Mouse (Mus musculus) layer of hippocampus, adult 9-10 months (tissue): ENCODE data around the gene H2afy2.

ENCODE experiments used
- DNase-seq: peaks from one replicate; pipeline ENCODE4 v3.0.0; 2022; ENCODE audit warnings: low spot score

The H2afy2 gene

DNA sequence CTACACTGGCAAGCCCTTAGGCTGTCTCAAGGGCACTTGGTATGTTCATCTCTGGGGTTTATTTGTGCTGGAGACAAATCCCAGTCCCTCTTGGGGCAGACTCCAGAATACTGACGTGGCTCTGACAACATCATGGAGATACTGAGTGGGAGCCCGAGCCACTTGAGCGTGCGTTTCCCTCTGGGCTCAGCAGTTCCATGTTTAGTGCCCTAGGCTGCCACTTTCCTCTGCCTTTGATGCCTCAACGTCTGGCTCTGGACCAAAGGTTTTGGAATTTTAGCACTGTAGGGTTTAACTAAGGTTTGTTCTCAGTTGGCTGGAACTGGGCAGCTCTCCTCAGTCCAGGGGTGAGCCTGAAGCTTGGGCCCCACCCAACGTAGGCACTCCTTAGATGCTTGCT, 60.7 kb downstream of the H2afy2 start:
- no peak for DNase-seq

GRCm38 (mm10) chr10:61722215-61722614, 61.7 kb downstream of the H2afy2 start:
- DNase-seq, result no peak

DNA sequence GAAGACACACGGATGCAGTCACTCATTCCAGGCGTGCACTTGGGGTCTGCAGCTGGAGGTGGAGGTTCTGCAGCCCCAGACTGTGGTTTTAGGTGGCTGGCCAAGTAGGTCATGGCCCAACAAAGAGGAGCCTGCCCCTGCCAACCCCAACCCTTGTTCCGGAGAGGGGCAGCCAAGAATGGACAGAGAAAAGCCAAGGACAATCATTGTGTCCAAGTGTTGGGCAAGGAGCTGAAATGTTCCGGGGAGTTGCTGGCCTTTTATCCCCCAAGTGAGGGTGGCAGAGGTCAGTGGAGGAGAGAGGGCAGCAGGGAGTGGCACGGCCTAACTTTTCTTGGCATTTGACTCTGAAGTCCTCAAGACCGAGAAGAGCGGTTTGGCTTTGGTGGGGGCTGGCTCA, 63.6 kb downstream of the H2afy2 start:
- no peak for DNase-seq

DNA sequence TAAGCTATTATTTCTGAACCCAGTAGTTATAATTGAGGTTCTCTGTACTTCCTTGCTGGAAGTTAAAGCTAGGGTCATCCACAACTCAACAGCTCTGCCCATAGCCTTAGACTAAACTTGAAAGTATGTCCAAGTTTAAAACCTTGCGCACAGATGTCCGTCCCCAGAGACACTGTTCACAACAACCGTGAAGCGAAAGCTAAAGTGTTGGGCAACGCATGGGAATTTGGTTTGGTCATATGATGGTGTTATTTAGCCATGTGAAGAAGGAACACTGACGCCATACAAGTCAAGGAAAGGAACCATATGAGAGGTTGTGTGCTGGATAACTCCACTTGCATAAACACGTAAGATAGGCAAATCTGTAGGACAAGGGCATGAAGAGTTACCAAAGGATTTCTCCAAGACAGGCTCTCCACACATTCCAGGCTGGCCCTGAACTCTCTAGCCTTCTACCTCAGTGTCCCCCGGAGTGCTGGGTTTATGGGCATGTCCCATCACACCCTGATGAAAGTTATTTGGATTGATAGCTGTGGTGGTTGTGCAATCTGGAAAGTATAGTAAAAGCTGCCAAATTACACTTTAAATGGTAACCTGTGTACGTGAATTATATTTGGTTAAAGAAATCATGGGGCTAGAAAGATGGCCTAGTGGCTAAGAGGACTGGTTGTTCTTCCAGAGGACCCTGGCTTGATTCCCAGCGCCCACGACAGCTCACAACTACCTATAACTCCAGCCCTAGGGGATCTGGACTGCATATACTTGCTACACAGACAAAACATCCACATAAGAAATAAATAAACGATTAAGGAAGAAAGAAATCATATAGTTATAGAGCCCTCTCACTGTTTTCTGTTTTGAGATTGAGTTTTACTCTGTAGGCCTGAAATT, 66.3 kb downstream of the H2afy2 start:
- no peak for DNase-seq

DNA sequence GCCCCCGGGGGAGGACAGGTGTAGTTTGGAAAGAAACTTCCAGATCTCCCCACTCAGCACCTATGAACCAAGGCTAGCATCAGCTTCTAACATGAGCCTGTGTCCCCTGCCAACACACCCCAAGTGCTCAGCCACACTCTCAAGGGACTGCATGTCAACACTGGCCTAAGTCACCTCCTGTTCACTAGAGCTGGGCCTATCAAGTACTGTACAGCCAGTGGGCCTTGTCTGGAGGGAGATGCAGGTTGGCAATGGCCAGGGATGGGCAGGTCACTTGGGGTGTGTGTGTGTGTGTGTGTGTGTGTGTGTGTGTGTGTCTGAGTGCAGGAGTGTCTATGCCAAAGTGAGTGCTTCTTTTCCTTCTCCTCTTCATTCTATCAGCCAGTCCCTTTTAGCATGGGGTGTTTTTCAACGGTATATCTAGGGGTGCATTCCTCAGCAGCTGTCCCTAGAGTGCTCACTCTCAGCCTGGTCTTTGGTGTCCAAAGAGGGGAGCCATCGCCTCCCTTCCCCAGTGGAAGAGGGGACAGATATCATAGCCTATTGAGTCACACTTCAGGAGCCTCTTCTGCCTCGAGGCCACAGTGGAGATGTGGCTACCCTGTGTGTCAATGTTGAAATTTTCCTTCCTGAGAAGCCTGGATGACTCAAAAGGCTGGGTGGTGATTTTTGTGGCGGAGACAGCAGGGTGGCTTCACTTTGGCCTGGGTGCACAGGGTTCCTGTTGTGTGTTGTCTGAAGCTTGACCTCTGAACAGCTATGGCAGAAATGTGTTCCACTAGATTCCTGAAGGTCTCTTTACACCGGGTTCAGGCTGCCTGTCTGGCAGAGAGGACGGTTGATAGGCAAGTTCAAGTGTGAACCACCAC, 67.7 kb downstream of the H2afy2 start:
- DNase-seq, result no peak

- no peak for DNase-seq
Measured at GRCm38 (mm10) chr10:61715462-61715837, 68.5 kb downstream of the H2afy2 start.

DNA sequence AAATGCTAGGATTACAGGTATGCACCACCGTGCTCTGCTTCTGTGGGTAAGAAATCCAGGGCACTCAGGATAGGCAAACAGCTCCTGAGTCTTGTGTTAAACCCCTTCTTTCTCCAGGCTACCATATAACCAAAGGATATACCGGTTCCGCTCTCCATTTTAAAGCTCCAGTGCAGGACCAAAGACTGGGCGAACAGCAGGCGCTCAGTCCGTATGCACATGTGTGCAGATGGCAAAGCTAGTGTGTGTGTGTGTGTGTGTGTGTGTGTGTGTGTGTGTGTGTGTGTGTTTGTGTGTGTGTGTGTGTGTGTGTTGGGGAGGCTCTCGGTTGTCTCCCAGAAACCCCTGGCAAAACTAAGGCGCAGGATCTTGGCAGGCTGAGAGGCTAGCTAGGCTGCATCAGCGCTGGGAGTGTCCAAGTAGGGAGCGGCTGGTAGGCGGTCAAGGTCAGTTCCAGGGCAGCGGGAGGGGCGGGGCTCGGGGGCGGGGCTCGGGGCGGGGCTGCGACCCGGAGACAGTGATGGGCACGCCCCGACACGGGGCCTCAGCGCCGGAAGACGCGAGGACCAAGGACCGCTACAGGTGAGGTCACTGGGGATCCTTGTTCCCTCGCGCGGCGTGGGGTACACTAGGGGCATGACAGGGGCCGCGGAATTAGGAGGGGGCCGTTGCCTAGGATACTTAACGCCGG, 69.0 kb downstream of the H2afy2 start, which contains the start of gene Aifm2:
Aifm2 (plus strand) TSS at position 493 of the 691 bp plus-strand sequence.
- no peak for DNase-seq

DNA sequence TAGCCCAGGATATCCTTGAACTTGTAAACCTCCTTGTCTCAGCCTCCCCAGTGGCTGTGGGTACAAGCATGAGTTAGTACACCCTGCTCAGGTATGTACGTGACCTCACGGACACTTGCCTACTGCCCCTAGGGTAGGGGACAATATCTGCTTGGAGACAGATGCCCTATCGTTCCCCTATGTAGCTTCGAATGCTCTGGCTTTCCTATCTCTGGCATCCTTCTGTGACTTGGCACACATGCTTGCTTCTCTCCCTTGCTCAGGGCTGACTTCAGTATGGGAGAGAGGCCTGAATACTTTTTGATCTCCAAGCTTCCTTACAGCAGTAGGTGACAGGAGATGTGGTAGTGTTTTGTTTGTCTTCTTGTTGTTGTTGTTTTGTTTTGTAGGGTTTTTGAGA, 69.8 kb downstream of the H2afy2 start:
- no peak for DNase-seq

DNA sequence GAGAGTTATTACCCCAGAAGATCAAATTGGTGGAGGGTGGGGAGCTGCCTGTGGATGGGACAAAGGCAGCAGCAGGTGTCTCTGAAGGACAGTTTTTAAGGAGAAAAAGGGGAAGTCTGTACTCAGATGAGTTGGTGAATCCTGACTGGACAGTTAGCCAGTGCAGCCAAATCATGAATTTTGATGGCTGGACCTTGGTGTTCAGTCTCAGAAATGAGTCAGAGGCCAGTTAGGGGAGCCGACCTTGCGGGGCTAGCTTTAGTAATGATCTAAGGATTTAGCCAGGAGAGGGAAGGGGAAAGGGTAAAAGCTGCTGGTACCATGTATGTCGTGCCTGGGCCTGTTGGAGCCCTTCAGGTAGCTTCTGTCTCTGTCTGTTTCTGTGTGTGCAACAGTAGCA, 70.3 kb downstream of the H2afy2 start:
- DNase-seq, result no peak

GRCm38 (mm10) chr10:61706412-61707375, 77.3 kb downstream of the H2afy2 start:
- no peak for DNase-seq

DNA sequence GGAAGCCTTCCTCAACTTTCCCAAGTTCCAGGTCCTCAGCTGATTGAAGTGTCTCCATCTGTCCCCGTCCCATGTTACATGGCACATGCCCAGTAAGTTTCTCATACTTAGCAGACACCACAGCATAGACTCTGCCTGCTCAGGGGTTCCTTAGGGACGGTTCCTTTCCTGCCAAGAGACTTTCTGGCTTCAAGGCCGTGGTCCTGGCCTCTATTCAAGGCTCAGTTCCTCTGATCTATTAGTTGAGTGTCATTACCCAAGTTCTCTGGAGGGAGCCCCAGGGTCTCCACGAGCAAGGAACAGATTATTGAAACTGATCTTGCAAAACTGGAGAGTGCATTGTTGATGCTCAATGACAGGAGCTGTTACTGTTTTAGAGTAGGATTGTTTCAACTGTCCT, 79.3 kb downstream of the H2afy2 start:
- DNase-seq, result no peak

DNA sequence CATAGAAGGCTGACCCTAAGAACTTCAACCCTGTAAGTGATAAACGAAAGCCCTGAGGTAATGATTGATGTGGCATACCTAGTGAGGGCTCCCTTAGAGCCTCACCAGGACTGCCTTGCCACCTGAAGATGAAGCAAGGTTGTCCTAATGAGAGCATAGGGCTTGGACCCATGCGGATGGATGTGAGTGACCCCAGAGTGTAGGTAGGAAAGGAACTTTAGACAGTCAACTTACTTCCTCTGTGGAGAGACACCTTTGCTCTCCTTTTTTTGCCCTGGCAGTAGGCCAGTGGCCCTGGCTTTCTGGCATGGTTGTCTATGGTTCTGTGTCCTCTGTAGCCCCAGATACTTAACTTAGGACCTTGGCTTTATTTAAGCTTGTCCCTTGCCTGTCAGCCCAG, 86.9 kb downstream of the H2afy2 start:
- DNase-seq, result no peak

DNA sequence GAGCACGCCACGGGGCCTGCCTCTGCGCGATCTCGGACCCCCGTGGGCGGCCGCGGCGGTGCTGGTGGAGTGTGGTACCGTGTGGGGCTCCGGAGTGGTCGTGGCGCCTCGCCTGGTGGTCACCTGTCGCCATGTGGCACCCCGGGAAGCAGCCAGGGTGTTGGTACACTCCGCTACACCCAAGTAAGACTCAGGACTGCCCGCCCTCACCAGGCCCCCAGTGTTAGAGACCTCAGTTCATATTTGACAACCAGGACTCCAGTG, 87.5 kb downstream of the H2afy2 start:
- DNase-seq, result no peak

- DNase-seq, result no peak
Measured at GRCm38 (mm10) chr10:61695703-61696559, 88.0 kb downstream of the H2afy2 start.

DNA sequence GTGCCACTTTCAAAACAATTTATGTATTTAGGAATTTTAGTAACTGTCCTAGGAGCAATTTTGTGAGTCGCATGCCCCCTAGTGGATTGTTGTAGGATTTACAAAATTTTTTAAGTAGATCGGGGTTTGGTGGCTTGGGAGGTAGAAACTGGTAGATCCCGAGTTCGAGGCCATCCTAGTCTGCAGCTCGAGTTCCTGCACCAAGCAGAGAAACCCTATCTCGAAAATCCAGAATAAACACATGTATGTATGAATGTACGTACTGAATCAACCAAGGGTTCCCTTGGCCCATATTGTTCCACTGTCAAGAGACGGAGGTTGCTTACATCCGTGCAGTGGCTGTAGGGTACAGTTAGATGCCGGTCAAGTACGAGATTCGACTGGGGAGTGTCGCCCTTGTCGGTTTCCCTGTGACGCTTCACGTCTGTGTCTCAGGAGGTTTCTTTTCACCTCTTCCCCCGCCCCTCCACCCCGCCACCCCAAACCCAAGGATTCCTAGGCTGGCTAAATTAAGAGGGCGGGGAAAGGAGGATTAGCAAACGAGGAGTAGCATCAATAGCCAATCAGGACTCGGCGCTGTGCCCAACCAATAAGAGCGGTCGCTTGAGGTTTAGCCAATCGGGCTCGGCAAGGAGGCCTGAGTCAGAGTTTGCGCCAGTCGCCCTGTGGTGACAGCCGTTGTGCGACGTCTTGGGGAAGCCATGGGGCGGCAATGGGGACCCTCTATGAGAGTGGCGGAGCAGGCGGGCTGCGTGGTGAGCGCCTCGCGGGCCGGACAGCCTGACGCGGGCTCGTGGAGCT, 88.9 kb downstream of the H2afy2 start, which contains the start of gene Tysnd1:
Tysnd1 (plus strand) TSS at position 645 of the 801 bp plus-strand sequence.
- peak; percentile 91 for DNase-seq

GRCm38 (mm10) chr10:61693563-61693962, 90.4 kb downstream of the H2afy2 start:
- no peak for DNase-seq

- no peak for DNase-seq
Measured at GRCm38 (mm10) chr10:61689405-61689804, 94.5 kb downstream of the H2afy2 start.
